Mouse (Mus musculus): ENCODE measurements around the gene Ralgapa1. TPM values are rescaled to one million over a fixed set of nuclear protein-coding genes. Genes with fewer than 3 reads are reported as not detected.

The Ralgapa1 gene
- polyA plus RNA-seq, 1 experiment = 11.9 TPM

GRCm38 (mm10) chr12:55566837-55567236 lies 254.1 kb downstream of the Ralgapa1 start:
- DNase-seq (ENCODE audit: low read depth in 1 of 2, low spot score in 2 of 2) = no peak
- 87% methylated on average over 5 of the region's 5 CpGs for WGBS
- TF ChIP-seq POLR2A (IDR thresholded peaks at IDR 0.05; ENCODE audit: low read depth, low read length) (no peak), CTCF (IDR thresholded peaks at IDR 0.05; ENCODE audit: extremely low read depth, insufficient read depth, insufficient read length, insufficient replicate concordance) (no peak)
- Histone ChIP-seq H3K4me3 (ENCODE audit: extremely low read depth, insufficient read depth, insufficient read length) (no peak overlapping the region), H3K36me3 (ENCODE audit: control insufficient read depth, insufficient read depth, low read length) (no peaks in the 10 kb centered on the region), H3K27me3 (ENCODE audit: control insufficient read depth, insufficient read depth, low read length) (no peaks in the 10 kb centered on the region), H3K27ac (ENCODE audit: insufficient read depth, low read length) (no peak overlapping the region), H3K4me1 (ENCODE audit: control insufficient read depth, insufficient read depth, insufficient read length) (no peaks in the 10 kb centered on the region)

- WGBS = 80% methylated on average over 9 of the region's 9 CpGs
- no peak overlapping the region for H3K27ac ChIP-seq (ENCODE audit: insufficient read depth, low read length)
- no peaks in the 10 kb centered on the region for H3K27me3 ChIP-seq (ENCODE audit: control insufficient read depth, insufficient read depth, low read length)
- H3K4me1 ChIP-seq (ENCODE audit: control insufficient read depth, insufficient read depth, insufficient read length) = no peaks in the 10 kb centered on the region
- no peak for DNase-seq (ENCODE audit: low read depth in 1 of 2, low spot score in 2 of 2)
- H3K4me3 ChIP-seq (ENCODE audit: extremely low read depth, insufficient read depth, insufficient read length) = no peak overlapping the region
- no peak for TF ChIP-seq POLR2A (IDR thresholded peaks at IDR 0.05; ENCODE audit: low read depth, low read length)
- TF ChIP-seq CTCF (IDR thresholded peaks at IDR 0.05; ENCODE audit: extremely low read depth, insufficient read depth, insufficient read length, insufficient replicate concordance) = no peak
- H3K36me3 ChIP-seq (ENCODE audit: control insufficient read depth, insufficient read depth, low read length) = no peaks in the 10 kb centered on the region
Measured at GRCm38 (mm10) chr12:55565867-55566266, 255.1 kb downstream of the Ralgapa1 start.

GRCm38 (mm10) chr12:55565206-55565605 lies 255.8 kb downstream of the Ralgapa1 start, which contains the start of gene Aldoart2:
TSS of gene Aldoart2 (plus strand) at chr12:55565239.
- DNase-seq (ENCODE audit: low read depth in 1 of 2, low spot score in 2 of 2) = no peak
- no peaks in the 10 kb centered on the region; the same call in 1 of the 2 replicates for H3K4me1 ChIP-seq (ENCODE audit: control insufficient read depth, insufficient read depth, insufficient read length)
- H3K4me3 ChIP-seq (ENCODE audit: extremely low read depth, insufficient read depth, insufficient read length) = no peak within 1 kb of the TSS
- H3K27me3 ChIP-seq (ENCODE audit: control insufficient read depth, insufficient read depth, low read length) = no peaks in the 10 kb centered on the region
- H3K27ac ChIP-seq (ENCODE audit: insufficient read depth, low read length) = no peak within 1 kb of the TSS
- 96% methylated on average over 19 of the region's 19 CpGs for WGBS
- H3K36me3 ChIP-seq (ENCODE audit: control insufficient read depth, insufficient read depth, low read length) = no peaks in the 10 kb centered on the region
- TF ChIP-seq CTCF (IDR thresholded peaks at IDR 0.05; ENCODE audit: extremely low read depth, insufficient read depth, insufficient read length, insufficient replicate concordance) = no peak
- no peak for TF ChIP-seq POLR2A (IDR thresholded peaks at IDR 0.05; ENCODE audit: low read depth, low read length)

- Histone ChIP-seq H3K4me1 (ENCODE audit: control insufficient read depth, insufficient read depth, insufficient read length) (no peaks in the 10 kb centered on the region; the same call in 1 of the 2 replicates), H3K36me3 (ENCODE audit: control insufficient read depth, insufficient read depth, low read length) (no peaks in the 10 kb centered on the region), H3K27ac (ENCODE audit: insufficient read depth, low read length) (no peak overlapping the region), H3K4me3 (ENCODE audit: extremely low read depth, insufficient read depth, insufficient read length) (no peak overlapping the region), H3K27me3 (ENCODE audit: control insufficient read depth, insufficient read depth, low read length) (no peaks in the 10 kb centered on the region)
- DNase-seq (ENCODE audit: low read depth in 1 of 2, low spot score in 2 of 2) = no peak
- 88% methylated on average over 9 of the region's 9 CpGs for WGBS
- TF ChIP-seq CTCF (IDR thresholded peaks at IDR 0.05; ENCODE audit: extremely low read depth, insufficient read depth, insufficient read length, insufficient replicate concordance) = no peak
- no peak for TF ChIP-seq POLR2A (IDR thresholded peaks at IDR 0.05; ENCODE audit: low read depth, low read length)
Measured at GRCm38 (mm10) chr12:55564187-55564963, 256.6 kb downstream of the Ralgapa1 start.

GRCm38 (mm10) chr12:55563742-55564141 lies 257.2 kb downstream of the Ralgapa1 start:
- no peak for DNase-seq (ENCODE audit: low read depth in 1 of 2, low spot score in 2 of 2)
- no peaks in the 10 kb centered on the region; the same call in 1 of the 2 replicates for H3K4me1 ChIP-seq (ENCODE audit: control insufficient read depth, insufficient read depth, insufficient read length)
- no peaks in the 10 kb centered on the region for H3K27me3 ChIP-seq (ENCODE audit: control insufficient read depth, insufficient read depth, low read length)
- H3K36me3 ChIP-seq (ENCODE audit: control insufficient read depth, insufficient read depth, low read length) = no peaks in the 10 kb centered on the region
- TF ChIP-seq CTCF (IDR thresholded peaks at IDR 0.05; ENCODE audit: extremely low read depth, insufficient read depth, insufficient read length, insufficient replicate concordance) (no peak), POLR2A (IDR thresholded peaks at IDR 0.05; ENCODE audit: low read depth, low read length) (no peak)
- no peak overlapping the region for H3K4me3 ChIP-seq (ENCODE audit: extremely low read depth, insufficient read depth, insufficient read length)
- 88% methylated on average over 3 of the region's 3 CpGs for WGBS
- no peak overlapping the region for H3K27ac ChIP-seq (ENCODE audit: insufficient read depth, low read length)

- WGBS = 10% methylated on average over 19 of the region's 19 CpGs
- DNase-seq (ENCODE audit: low read depth in 1 of 2, low spot score in 2 of 2) = no peak
Measured at GRCm38 (mm10) chr12:55560025-55560690, 260.8 kb downstream of the Ralgapa1 start.

More at GRCm38 (mm10) chr12:55560025-55560690, 260.8 kb downstream of the Ralgapa1 start:
- Histone ChIP-seq H3K4me1 (ENCODE audit: control insufficient read depth, insufficient read depth, insufficient read length) (no peaks in the 10 kb centered on the region; the same call in 1 of the 2 replicates), H3K36me3 (ENCODE audit: control insufficient read depth, insufficient read depth, low read length) (no peaks in the 10 kb centered on the region), H3K27ac (ENCODE audit: insufficient read depth, low read length) (no peak overlapping the region), H3K4me3 (ENCODE audit: extremely low read depth, insufficient read depth, insufficient read length) (peak overlapping the region; percentile 42), H3K27me3 (ENCODE audit: control insufficient read depth, insufficient read depth, low read length) (no peaks in the 10 kb centered on the region)
- TF ChIP-seq CTCF (IDR thresholded peaks at IDR 0.05; ENCODE audit: extremely low read depth, insufficient read depth, insufficient read length, insufficient replicate concordance) (no peak), POLR2A (IDR thresholded peaks at IDR 0.05; ENCODE audit: low read depth, low read length) (no peak)

All from spleen, adult 2 months (tissue).